Mouse (Mus musculus) kidney, embryonic 16.5 days (tissue): ENCODE results near the gene Stx12. TPM values are rescaled to one million over a fixed set of nuclear protein-coding genes. Genes with fewer than 3 reads are reported as not detected.
A peak's percentile ranks its signal among the peaks of the same experiment; 100 is the strongest.

ENCODE experiments used
- ATAC-seq: fragments of 200-750 bp; cut with Nextera tagmentation; 2 replicates; pipeline ENCODE4 v1.8.0; 2017; ENCODE audit warnings: moderate TSS enrichment; ENCODE audit not compliant: low FRiP score, low TSS enrichment
- H3K27ac ChIP-seq: fragments of 300-500 bp; sonication (generic); 2 replicates; pipeline ENCODE4 v1.5.1; 2014; ENCODE audit warnings: low read length
- H3K27me3 ChIP-seq: fragments of 300-500 bp; sonication (generic); 2 replicates; pipeline ENCODE4 v1.6.1; 2014; ENCODE audit warnings: low read length, control low read depth, mixed read lengths; ENCODE audit not compliant: insufficient read depth
- H3K36me3 ChIP-seq: fragments of 300-500 bp; sonication (generic); 2 replicates; pipeline ENCODE4 v1.6.1; 2014; ENCODE audit warnings: low read length, control low read depth, mixed read lengths; ENCODE audit not compliant: insufficient read depth
- H3K4me1 ChIP-seq: fragments of 300-500 bp; sonication (generic); 2 replicates; pipeline ENCODE4 v1.6.1; 2014; ENCODE audit warnings: low read length, control low read depth, mixed read lengths; ENCODE audit not compliant: insufficient read depth
- H3K4me2 ChIP-seq: fragments of 300-500 bp; sonication (generic); replicated peaks from 2 replicates; pipeline ENCODE4 v1.6.1; 2014; ENCODE audit warnings: low read depth, low read length
- H3K4me3 ChIP-seq: fragments of 300-500 bp; sonication (generic); 2 replicates; pipeline ENCODE4 v1.5.1; 2014; ENCODE audit warnings: mild to moderate bottlenecking, low read length
- H3K9ac ChIP-seq: fragments of 300-500 bp; sonication (generic); replicated peaks from 2 replicates; pipeline ENCODE4 v1.6.1; 2014; ENCODE audit warnings: low read length
- H3K9me3 ChIP-seq: fragments of 300-500 bp; sonication (generic); 2 replicates; pipeline ENCODE4 v1.6.1; 2016; ENCODE audit warnings: low read length, control low read depth
- WGBS: fragments of 180-500 bp; shearing (Covaris S2); extraction: QIAGEN DNeasy Blood & Tissue Kit; methylation state at CpG from one replicate; pipeline ENCODE4 v1.1.7; 2014; 5-methylcytosine and 5-hydroxymethylcytosine counted together
- polyA plus RNA-seq: library from polyadenylated mRNA; unstranded; fragments of >200 nt; fragmentation: Nextera tagmentation; extraction: Ambion mirVana; gene quantifications from 2 replicates; pipeline ENCODE4 v1.2.1, GENCODE M21; 2015

The Stx12 gene
- polyA plus RNA-seq, 1 experiment from 2014 or later = 61.8 TPM

DNA sequence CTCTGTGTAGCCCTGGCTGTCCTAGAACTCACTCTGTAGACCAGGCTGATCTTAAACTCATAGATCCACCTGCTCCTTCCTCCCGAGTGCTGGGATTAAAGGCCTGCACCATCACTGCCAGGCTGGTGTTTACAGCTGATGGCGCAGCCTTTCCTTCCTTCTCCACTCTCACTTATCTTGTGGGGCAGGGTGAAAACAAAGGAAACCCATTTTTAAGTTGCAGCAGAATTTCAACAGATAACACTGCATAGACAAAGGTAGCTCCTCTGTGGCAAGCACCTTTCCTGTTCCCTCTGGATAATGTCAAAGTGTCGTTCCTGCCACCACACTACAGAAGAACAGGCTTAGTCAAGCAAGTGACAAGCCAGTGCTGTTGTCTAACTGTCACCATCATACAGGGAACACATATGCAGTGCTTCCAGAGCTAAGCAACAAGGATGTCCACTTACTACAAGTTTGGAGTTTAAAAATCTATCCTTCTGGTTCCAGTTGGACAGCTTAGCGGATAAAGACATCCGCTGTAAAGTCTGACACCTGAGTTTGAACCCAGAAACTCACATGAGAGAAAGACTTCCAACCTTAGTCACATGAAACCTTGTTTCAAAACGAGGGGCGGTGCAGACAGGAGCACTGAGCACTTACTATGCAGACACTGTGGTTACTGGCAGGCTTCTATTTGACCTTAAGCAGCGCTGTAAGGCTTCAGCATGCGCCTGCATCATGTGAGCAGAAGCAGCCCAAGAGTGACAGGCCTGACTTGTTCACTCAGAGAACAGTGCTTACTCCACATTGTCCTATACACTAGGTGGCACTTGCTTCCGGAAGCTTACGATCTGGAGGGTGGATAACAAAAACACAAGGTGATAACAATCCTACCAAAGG is 10.6 kb downstream of the Stx12 start:
- Histone ChIP-seq H3K4me2 (no peak overlapping the region), H3K4me3 (no peak overlapping the region), H3K27me3 (no peaks in the 10 kb centered on the region), H3K36me3 (peaks cover 19% of the 10 kb centered on the region), H3K4me1 (0 out of 2 replicates have a peak, but pooled peaks cover 3% of the 10 kb centered on the region), H3K9me3 (no peaks in the 10 kb centered on the region), H3K9ac (no peak overlapping the region), H3K27ac (no peak overlapping the region)
- ATAC-seq = no peak
- WGBS = 87% methylated on average over 11 of the region's 11 CpGs

DNA sequence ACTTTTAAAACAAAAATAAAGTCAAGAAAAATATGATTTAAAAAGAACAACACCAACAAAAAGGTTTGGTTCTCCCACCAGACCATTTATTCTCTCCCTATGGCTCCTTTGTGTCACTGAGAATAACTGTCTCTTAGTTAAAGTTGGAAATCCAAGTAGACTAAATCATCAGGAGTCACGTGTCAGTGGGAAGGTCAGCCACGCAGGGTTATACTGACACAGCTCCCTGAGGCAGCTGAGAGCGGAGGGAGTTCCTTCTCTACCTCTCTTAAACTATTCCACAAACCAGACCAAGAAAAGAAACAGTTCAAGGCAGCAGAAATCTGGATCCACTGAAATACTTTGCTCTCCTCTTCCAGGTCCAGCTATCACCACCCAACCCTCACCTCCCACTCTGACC is 13.2 kb downstream of the Stx12 start:
- Histone ChIP-seq H3K9me3 (no peaks in the 10 kb centered on the region), H3K9ac (no peak overlapping the region), H3K27me3 (no peaks in the 10 kb centered on the region), H3K4me1 (0 out of 2 replicates have a peak, but pooled peaks cover 3% of the 10 kb centered on the region), H3K4me2 (no peak overlapping the region), H3K36me3 (peaks cover 35% of the 10 kb centered on the region), H3K27ac (no peak overlapping the region), H3K4me3 (no peak overlapping the region)
- ATAC-seq = no peak
- 82% methylated on average over 3 of the region's 3 CpGs for WGBS

DNA sequence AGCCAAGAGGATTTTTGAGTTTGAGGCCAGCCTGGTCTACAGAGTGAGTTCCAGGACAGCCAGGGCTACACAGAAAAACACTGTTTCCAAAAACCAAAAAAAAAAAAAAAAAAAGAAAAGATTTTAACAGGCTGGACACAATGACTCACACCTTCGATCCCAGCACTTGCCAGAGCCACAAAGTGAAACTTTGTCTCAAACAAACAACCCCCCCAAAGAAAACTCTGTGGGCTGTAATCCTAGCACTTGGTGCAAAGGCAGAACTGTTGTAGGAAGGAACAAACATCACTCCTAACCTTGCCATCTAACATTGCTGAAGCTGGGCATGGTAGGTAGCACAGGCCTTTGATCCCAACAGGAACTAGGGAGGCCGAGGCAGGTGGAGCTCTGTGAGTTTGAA is 19.5 kb downstream of the Stx12 start:
- Histone ChIP-seq H3K27me3 (no peaks in the 10 kb centered on the region), H3K36me3 (peaks cover 48% of the 10 kb centered on the region), H3K27ac (no peak overlapping the region), H3K4me3 (no peak overlapping the region), H3K4me1 (no peaks in the 10 kb centered on the region), H3K9me3 (no peaks in the 10 kb centered on the region), H3K4me2 (no peak overlapping the region), H3K9ac (no peak overlapping the region)
- ATAC-seq = no peak
- 92% methylated on average over 2 of the region's 2 CpGs for WGBS

DNA sequence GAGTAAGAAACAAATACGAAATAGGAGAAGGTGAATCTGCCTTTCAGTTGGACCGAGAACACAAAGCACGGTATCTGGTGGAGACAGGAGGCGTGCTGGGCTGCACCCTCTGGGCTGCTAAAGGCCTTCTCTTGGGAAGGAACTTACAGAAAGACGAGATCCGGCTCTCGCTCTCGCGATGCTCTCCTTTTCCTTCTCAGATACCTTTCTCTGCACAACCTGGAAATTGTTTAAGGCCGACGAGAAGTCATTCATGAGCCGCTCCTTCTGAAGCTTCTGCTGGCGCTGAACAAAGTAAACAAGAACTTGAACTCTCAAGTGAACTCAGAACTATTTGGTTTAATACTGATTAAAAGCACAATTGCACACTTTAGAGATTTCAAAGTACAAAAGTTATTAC is 21.3 kb downstream of the Stx12 start:
- H3K4me3 ChIP-seq = no peak overlapping the region
- WGBS = 92% methylated on average over 13 of the region's 13 CpGs
- peaks cover 40% of the 10 kb centered on the region for H3K36me3 ChIP-seq
- no peak overlapping the region for H3K4me2 ChIP-seq
- H3K9me3 ChIP-seq = no peaks in the 10 kb centered on the region
- no peaks in the 10 kb centered on the region for H3K4me1 ChIP-seq
- ATAC-seq = no peak
- no peak overlapping the region for H3K9ac ChIP-seq
- H3K27me3 ChIP-seq = no peaks in the 10 kb centered on the region
- no peak overlapping the region for H3K27ac ChIP-seq

DNA sequence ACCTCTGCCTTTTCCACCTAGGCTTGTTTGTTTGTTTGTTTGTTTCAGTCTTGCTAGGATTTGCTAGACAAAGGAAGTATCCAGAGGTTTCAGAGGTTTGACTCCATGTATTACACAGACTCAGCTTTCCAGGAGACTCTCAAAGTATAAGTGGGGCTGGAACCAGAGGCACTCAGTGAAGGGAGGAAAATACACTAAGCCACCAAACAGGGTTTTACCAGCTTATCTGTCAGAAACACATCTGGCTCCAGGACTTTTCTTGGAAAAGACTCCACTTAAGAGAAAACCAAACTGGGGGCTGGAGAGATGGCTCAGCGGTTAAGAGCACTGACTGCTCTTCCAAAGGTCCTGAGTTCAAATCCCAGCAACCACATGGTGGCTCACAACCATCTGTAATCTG is 23.4 kb downstream of the Stx12 start:
- no peak overlapping the region for H3K4me3 ChIP-seq
- no peaks in the 10 kb centered on the region for H3K27me3 ChIP-seq
- no peaks in the 10 kb centered on the region for H3K4me1 ChIP-seq
- ATAC-seq = no peak
- H3K4me2 ChIP-seq = no peak overlapping the region
- peaks cover 45% of the 10 kb centered on the region for H3K36me3 ChIP-seq
- no peaks in the 10 kb centered on the region for H3K9me3 ChIP-seq
- no peak overlapping the region for H3K9ac ChIP-seq
- H3K27ac ChIP-seq = no peak overlapping the region
- 87% methylated on average over 1 of the region's 1 CpGs for WGBS

DNA sequence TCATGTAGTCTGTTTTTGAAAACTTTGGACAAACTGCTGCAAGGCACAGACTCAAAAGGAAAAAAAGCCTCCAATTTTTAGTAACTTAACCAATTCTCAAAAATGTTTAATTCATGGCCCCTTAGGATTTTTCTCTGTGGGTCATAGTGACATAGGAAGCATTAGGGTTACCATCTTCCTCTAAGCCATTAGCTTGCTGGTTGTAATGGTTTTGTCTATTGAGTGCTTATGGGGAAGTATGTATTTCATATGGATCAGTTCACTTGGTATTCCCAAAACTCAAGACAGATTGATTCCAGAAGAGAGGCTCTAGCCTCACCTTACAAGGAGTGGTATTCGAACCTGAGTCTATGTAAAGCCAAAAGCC is 40.6 kb downstream of the Stx12 start:
- Histone ChIP-seq H3K4me3 (peak overlapping the region; percentile 92), H3K9ac (peak overlapping the region; percentile 93), H3K27ac (peak overlapping the region; percentile 66), H3K4me1 (peaks cover 13% of the 10 kb centered on the region), H3K27me3 (no peaks in the 10 kb centered on the region), H3K36me3 (peaks cover 19% of the 10 kb centered on the region), H3K9me3 (no peaks in the 10 kb centered on the region), H3K4me2 (peak overlapping the region; percentile 67)
- ATAC-seq = no peak
- 91% methylated on average over 1 of the region's 1 CpGs for WGBS

DNA sequence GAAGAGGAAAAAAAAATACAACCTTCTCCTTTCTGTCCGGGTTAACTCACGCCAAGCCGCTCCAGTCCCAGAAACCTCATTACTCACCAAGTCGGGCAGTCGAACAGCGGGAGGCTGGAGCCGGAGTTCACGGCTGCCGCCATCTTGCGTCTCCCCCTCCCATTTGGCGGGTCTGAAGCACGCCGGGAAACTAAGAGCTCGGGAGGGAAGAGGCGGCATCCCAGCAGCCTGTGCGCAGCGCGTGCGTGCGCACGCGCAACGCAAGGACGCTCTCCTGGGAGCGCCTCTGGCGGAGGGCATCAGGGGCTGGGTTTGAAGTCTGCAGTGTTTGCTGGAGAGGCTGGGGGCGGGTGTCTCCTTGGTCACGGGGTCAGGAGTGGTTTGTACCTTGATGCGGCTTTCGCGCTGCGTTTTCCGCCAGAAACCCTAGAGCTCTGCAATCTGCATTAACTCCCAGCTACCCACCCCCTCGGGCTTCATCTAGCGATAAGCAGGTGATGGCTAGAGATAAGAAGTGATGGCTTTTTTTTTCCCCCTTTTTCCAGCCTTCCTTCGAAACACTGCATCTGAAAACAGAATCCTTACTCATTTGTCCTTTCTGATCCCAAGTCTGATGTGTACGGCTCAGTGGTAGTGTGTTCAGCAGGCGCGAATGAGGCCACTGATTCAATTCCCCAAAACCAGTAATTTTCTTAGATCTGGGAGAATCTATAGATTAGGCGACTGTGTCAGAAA is 41.2 kb downstream of the Stx12 start, which contains the start of gene Ppp1r8:
Ppp1r8 (minus strand) TSS at position 200 of the 735 bp plus-strand sequence.
- Histone ChIP-seq H3K4me2 (peak within 1 kb of the TSS; percentile 67), H3K9ac (peak within 1 kb of the TSS; percentile 93), H3K36me3 (peaks cover 24% of the 10 kb centered on the region), H3K4me1 (peaks cover 13% of the 10 kb centered on the region), H3K27ac (peak within 1 kb of the TSS; percentile 66), H3K27me3 (no peaks in the 10 kb centered on the region), H3K4me3 (peak within 1 kb of the TSS; percentile 92), H3K9me3 (no peaks in the 10 kb centered on the region)
- under 1% methylated on average over 40 of the region's 40 CpGs for WGBS
- peak; percentile 99 for ATAC-seq

DNA sequence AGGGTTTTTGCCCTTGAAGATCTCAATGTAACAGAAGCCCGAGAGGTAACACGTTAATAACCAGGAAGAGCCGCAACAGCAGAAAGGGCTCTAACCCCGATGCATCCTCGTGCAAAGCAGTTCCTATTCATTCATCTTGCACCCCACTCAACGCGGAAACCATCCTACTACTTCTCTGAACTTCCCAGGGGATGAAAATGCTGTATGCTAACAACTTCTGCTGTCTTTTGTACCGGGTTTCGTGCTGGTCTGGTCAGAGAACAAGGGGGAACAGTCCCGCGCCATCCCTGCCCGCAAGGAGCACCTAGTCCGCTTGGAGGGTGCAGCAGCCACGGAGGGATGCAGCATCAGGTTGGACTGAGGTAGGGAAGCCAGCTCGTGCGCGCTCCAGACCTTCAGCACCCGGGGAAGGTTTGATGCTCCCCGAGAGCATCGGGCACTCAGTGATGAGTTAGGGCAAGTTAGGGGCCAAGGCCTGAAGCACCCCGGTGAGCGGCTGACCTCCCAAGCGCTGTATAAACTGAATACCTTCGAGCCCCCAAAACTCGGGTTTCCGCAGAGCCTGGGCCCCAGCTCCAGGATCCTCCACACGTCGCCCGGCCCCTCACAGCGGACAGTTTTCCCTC is 41.9 kb downstream of the Stx12 start:
- Histone ChIP-seq H3K36me3 (peaks cover 30% of the 10 kb centered on the region), H3K9ac (peak overlapping the region; percentile 93), H3K4me3 (peak overlapping the region; percentile 92), H3K9me3 (no peaks in the 10 kb centered on the region), H3K4me1 (peaks cover 13% of the 10 kb centered on the region), H3K4me2 (peak overlapping the region; percentile 67), H3K27ac (peak overlapping the region; percentile 59), H3K27me3 (no peaks in the 10 kb centered on the region)
- WGBS = under 1% methylated on average over 30 of the region's 30 CpGs
- peak; percentile 31; the same call in 1 of the 2 replicates for ATAC-seq

DNA sequence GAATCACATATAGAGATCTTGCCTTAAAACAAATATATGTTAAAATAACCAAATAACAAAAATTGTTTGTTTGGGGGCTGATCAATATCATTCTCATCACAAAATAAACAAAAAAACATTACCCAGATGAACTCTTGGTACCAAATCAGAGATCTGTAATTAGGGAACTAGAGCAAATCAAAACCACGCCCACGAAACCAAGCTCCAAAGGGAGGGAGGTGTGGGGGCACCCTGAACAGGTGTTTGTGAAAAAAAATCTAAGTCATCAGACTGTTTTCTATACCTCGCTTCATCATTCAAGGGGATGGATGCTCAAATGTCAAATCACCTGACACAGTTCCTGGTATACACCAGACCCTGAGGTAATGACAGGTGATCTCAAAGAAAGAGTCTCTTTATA is 42.8 kb downstream of the Stx12 start:
- Histone ChIP-seq H3K27me3 (no peaks in the 10 kb centered on the region), H3K36me3 (peaks cover 39% of the 10 kb centered on the region), H3K4me1 (peaks cover 13% of the 10 kb centered on the region), H3K4me3 (peak overlapping the region; percentile 92), H3K4me2 (peak overlapping the region; percentile 67), H3K9me3 (no peaks in the 10 kb centered on the region), H3K27ac (no peak overlapping the region), H3K9ac (peak overlapping the region; percentile 93)
- 81% methylated on average over 3 of the region's 3 CpGs for WGBS
- no peak for ATAC-seq
